Mouse (Mus musculus) hindbrain, embryonic 15.5 days (tissue): ENCODE results near the gene Ywhaq. TPM values are rescaled to one million over a fixed set of nuclear protein-coding genes. Genes with fewer than 3 reads are reported as not detected.

Source experiments
- ATAC-seq: fragments of 200-750 bp; cut with Nextera tagmentation; 2 replicates; pipeline ENCODE4 v1.8.0; 2017; ENCODE audit warnings: low read depth, moderate number of reproducible peaks, moderate TSS enrichment; ENCODE audit not compliant: low FRiP score
- H3K27ac ChIP-seq: fragments of 300-500 bp; sonication (generic); replicated peaks from 2 replicates; pipeline ENCODE4 v1.5.1; 2015; ENCODE audit warnings: mild to moderate bottlenecking, inconsistent platforms
- H3K27me3 ChIP-seq: fragments of 300-500 bp; sonication (generic); 2 replicates; pipeline ENCODE4 v1.6.1; 2015; ENCODE audit warnings: control low read depth, inconsistent platforms
- H3K36me3 ChIP-seq: fragments of 300-500 bp; sonication (generic); 2 replicates; pipeline ENCODE4 v1.6.1; 2015; ENCODE audit warnings: control low read depth, inconsistent platforms
- H3K4me1 ChIP-seq: fragments of 300-500 bp; sonication (generic); replicated peaks from 2 replicates; pipeline ENCODE4 v1.6.1; 2015; ENCODE audit warnings: control low read depth, inconsistent platforms
- H3K4me2 ChIP-seq: fragments of 300-500 bp; sonication (generic); 2 replicates; pipeline ENCODE4 v1.6.1; 2015; ENCODE audit warnings: moderate library complexity, mild to moderate bottlenecking, inconsistent platforms
- H3K4me3 ChIP-seq: fragments of 300-500 bp; sonication (generic); 2 replicates; pipeline ENCODE4 v1.5.1; 2015; ENCODE audit warnings: mild to moderate bottlenecking, inconsistent platforms
- H3K9ac ChIP-seq: fragments of 300-500 bp; sonication (generic); 2 replicates; pipeline ENCODE4 v1.6.1; 2015; ENCODE audit warnings: inconsistent platforms
- H3K9me3 ChIP-seq: fragments of 300-500 bp; sonication (generic); 2 replicates; pipeline ENCODE4 v1.6.1; 2016; ENCODE audit warnings: control low read depth, inconsistent platforms
- WGBS: fragments of 180-500 bp; shearing (Covaris S2); methylation state at CpG from one replicate; pipeline ENCODE4 v1.1.7; 2015; 5-methylcytosine and 5-hydroxymethylcytosine counted together
- polyA plus RNA-seq: library from polyadenylated mRNA; unstranded; fragments of >200 nt; fragmentation: Nextera tagmentation; extraction: Ambion mirVana; gene quantifications from 2 replicates; pipeline ENCODE4 v1.2.1, GENCODE M21; 2015

Gene Ywhaq
- polyA plus RNA-seq, 1 experiment from 2014 or later, result 1,073 TPM

DNA sequence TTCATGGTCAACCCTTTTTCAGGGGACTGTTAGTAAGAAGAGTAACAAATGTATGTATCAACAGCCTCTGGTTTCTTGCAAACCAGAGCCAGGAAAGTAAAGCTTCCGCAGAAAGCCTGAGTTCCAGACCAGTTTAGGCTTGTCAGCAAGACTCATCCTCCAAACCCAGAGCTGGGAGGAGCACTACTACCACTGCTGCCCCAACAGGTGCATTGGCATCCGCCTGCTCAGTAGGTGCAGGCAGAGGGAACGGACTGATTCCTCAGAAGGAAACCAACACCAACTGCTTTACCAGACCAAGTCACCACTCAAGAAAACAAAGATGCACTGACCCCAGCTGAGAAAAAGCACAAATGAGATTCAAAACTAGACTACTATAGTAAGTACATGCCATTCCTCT, 54.2 kb downstream of the Ywhaq start:
- WGBS, result 95% methylated on average over 3 of the region's 3 CpGs
- ATAC-seq, result no peak
- H3K9me3 ChIP-seq, result no peaks in the 10 kb centered on the region

DNA sequence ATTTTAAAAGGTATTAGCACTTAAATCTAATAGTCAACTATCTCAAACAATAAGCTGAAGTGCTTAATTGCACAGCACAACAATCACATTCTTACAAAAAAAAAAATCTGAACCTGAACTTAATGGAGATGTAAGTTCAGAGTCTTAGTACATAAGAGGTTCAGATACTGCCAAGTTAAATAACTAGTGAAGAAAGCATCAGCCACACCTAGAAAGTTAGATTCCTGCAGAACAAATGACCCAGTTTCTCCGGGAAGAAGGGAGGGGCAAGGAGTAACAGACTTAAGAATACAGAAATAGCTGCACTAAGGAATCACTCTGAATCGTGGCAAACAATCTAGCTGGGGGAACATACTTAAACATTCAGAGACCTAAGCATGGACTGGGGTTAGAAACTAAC, 54.8 kb downstream of the Ywhaq start:
- Histone ChIP-seq H3K27ac (no peak overlapping the region), H3K4me1 (no peaks in the 10 kb centered on the region), H3K27me3 (no peaks in the 10 kb centered on the region), H3K4me2 (no peak overlapping the region), H3K9me3 (no peaks in the 10 kb centered on the region), H3K36me3 (peaks cover 6% of the 10 kb centered on the region; the same call in 1 of the 2 replicates), H3K4me3 (no peak overlapping the region), H3K9ac (no peak overlapping the region)
- no peak for ATAC-seq
- 85% methylated on average over 2 of the region's 2 CpGs for WGBS

More for the DNA sequence above, 54.2 kb downstream of the Ywhaq start:
- Histone ChIP-seq H3K27me3 (no peaks in the 10 kb centered on the region), H3K9ac (no peak overlapping the region), H3K4me2 (no peak overlapping the region), H3K36me3 (peaks cover 6% of the 10 kb centered on the region; the same call in 1 of the 2 replicates), H3K27ac (no peak overlapping the region), H3K4me3 (no peak overlapping the region), H3K4me1 (no peaks in the 10 kb centered on the region)

DNA sequence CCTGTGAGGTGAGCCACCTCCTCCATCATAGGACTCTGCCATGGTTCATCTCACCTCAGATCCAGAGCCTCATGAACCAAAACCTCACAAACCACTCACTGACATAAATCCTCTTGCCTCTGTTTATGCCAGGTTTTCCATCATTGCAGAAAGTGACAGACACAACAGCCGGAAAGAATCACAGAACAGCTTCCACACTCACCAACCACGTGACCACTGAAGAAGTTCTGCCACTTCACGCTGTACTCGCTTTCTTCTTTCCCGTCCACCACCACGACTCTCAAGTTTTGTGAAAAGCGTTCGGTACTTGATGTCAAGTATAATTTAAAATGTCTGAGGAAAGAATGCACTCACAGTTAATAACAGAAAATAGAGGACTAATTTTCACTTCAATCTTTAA, 63.8 kb downstream of the Ywhaq start:
- ATAC-seq, result no peak
- WGBS, result 96% methylated on average over 8 of the region's 8 CpGs

DNA sequence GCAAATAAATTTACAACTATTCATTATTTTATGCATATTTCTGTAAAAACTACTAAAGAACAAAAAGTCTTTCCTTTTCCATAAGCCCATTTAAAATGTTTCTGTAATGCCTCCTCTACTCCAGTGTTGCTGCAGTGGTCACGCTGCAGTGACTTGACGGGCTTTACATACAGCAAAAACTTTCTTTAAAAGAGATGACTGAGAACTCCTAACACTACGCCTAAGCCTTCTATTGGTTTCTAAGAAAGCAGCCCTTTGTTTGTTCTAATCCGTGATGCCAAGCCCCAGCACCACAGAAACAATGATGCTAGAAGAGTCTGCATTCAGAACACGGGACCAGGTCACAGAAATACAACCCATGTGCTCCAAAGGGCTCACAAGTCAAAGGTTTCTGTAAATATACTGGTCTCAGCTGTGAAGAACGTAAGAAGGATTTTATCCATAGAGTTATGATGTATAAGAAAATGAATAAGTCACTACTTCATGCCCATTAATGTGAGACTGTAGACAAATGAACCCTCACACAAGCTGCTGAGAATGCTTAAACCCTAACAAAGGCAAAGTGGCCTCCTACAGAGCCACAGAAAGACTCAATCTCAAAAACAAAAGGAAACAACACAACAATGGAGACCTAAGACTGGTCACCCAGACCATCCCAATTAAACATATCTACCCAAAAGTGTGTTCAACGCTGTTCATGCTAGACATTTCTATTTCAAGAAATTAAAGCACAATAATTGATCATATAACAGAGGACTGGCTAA, 67.1 kb downstream of the Ywhaq start:
- Histone ChIP-seq H3K36me3 (peaks cover 55% of the 10 kb centered on the region), H3K27ac (no peak overlapping the region), H3K4me3 (no peak overlapping the region), H3K27me3 (no peaks in the 10 kb centered on the region), H3K9me3 (no peaks in the 10 kb centered on the region), H3K9ac (no peak overlapping the region), H3K4me2 (no peak overlapping the region), H3K4me1 (no peaks in the 10 kb centered on the region)
- ATAC-seq, result no peak
- WGBS, result 17% methylated on average over 7 of the region's 7 CpGs

More for the DNA sequence above, 63.8 kb downstream of the Ywhaq start:
- Histone ChIP-seq H3K4me3 (no peak overlapping the region), H3K4me2 (no peak overlapping the region), H3K27ac (no peak overlapping the region), H3K4me1 (no peaks in the 10 kb centered on the region), H3K27me3 (no peaks in the 10 kb centered on the region), H3K9ac (no peak overlapping the region), H3K9me3 (no peaks in the 10 kb centered on the region), H3K36me3 (peaks cover 41% of the 10 kb centered on the region)

DNA sequence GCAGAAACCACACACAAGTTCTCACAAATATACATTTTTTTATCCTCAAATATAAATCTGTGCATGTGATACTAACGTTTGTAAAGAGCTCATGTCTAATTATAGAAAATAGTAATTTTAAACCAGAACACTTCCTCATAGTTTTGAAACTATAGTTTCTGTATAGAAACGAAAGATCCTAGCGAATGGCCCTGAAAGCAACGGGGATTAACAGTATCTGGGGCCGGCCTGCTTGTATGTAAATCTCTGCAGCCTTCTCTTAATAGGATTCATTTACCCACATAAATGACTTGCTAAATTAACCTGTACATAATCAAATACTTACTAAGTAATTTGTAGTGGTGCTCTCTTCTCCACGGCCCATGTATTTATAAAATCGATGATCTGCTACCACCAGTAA, 70.5 kb downstream of the Ywhaq start:
- Histone ChIP-seq H3K36me3 (peaks cover 40% of the 10 kb centered on the region), H3K4me3 (no peak overlapping the region), H3K27ac (no peak overlapping the region), H3K27me3 (no peaks in the 10 kb centered on the region), H3K4me1 (no peaks in the 10 kb centered on the region), H3K9ac (no peak overlapping the region), H3K4me2 (no peak overlapping the region), H3K9me3 (no peaks in the 10 kb centered on the region)
- 84% methylated on average over 7 of the region's 7 CpGs for WGBS
- ATAC-seq, result no peak

DNA sequence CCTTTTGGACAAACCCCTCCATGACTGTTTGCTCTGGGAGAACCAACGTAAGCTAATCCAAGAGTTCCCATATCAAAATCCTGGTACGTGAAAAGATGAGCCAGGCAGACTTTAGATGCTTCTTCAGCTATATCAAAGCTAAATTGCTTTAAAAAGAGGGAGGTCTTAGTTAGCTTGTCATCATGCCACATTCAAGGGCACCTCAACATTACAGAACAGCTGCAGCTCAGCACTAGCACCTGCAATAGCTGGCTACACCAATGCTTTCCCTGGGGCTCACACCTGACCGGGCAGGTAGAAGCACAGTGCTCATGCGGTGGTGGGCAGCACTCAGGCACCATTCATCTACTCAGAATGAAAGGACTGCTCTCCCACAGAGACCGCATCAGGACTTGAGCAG, 76.8 kb downstream of the Ywhaq start:
- H3K36me3 ChIP-seq, result peaks cover 32% of the 10 kb centered on the region
- WGBS, result 95% methylated on average over 5 of the region's 5 CpGs

More for the DNA sequence above, 76.8 kb downstream of the Ywhaq start:
- Histone ChIP-seq H3K27ac (no peak overlapping the region), H3K4me1 (no peaks in the 10 kb centered on the region), H3K4me2 (no peak overlapping the region), H3K9ac (no peak overlapping the region), H3K4me3 (no peak overlapping the region), H3K9me3 (no peaks in the 10 kb centered on the region), H3K27me3 (no peaks in the 10 kb centered on the region)
- ATAC-seq, result no peak

Other genes with a start within 250 kb of the Ywhaq start
- gene Cpsf3, start 132.2 kb downstream of the Ywhaq start, polyA plus RNA-seq, result 86.7 and 87.1 TPM in 2 replicates
- gene Itgb1bp1, start 131.4 kb downstream of the Ywhaq start, polyA plus RNA-seq, result 35.6 and 39.3 TPM in 2 replicates
- gene Iah1, start 101.2 kb downstream of the Ywhaq start, polyA plus RNA-seq, result 30.2 and 30.9 TPM in 2 replicates
- gene Adam17, start 44.0 kb downstream of the Ywhaq start, polyA plus RNA-seq, result 20.4 and 21.1 TPM in 2 replicates